ENCODE assay signal across 8 mouse cellular contexts in the genomic region with DNA sequence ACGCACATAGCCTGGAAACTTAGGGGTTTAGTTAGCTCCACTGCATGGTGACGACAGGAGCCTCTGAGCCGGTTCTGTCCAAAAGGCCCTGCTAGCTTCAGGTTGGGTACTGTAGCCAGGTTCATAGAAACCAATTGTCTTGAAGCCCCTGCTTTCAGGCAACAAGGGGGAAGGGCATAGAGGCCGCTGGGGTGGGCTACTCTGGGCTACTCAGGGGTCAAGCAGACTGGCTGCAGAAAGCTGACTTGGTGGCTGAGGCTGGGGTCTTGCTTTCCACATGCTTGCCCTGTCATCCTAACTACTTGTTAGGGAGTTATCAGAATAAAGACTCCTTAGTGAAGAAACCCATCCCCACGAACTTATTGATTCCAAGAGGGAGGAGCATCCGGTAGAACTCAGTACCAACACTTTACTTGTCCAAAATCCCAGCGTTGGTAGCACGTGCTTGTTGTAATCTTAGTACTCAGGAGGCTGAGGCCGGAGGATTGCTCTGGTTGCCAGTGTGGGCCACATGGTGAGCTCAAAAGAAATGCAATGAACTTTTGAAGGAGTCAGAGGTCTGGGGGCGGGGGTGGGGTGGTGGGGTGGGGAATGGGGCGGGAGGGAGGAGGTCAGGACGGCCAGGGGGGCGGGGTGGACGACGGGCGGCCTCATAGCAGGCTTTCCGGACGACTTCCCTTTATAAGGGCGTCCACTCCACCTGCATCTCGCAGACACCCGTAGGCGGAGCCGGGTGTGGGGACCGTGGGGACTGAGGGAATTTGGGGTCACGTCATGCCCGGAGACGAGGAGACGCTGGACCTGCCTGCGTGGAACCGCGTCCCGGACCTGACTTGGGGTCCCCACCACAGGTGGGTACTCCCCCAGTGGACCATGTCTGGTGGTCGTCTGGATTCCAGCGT. TPM values are rescaled to one million over a fixed set of nuclear protein-coding genes. Genes with fewer than 3 reads are reported as not detected.
A peak's percentile ranks its signal among the peaks of the same experiment; 100 is the strongest.
DNase-seq lines count a peak whose midpoint lies in the region; ATAC-seq and TF ChIP-seq lines count a peak whose summit lies in the region.

A gene (plus strand): TSS at position 678 of the 902 bp plus-strand sequence.

- TF ChIP-seq POLR2A in bone marrow macrophage, adult 2 months (IDR thresholded peaks at IDR 0.05; ENCODE audit: borderline replicate concordance, low read depth, low read length) = no peak

- TF ChIP-seq CTCF in bone marrow macrophage, adult 2 months (IDR thresholded peaks at IDR 0.05; ENCODE audit: low read depth, low read length) = no peak

- peak; percentile 10 for DNase-seq in embryo, embryonic 10 days (ENCODE audit: low spot score)
- no peak for DNase-seq in embryo, embryonic 10.5 days (ENCODE audit: low spot score)
- peak; percentile 15 for DNase-seq in heart, postnatal 4 days
- DNase-seq in liver = peak; percentile 46
- no peak for DNase-seq in ovary, postnatal 36 days (ENCODE audit: low spot score)

- ATAC-seq in monocyte, adult 5-6 weeks (replicated peaks; ENCODE audit: insufficient number of reproducible peaks, low FRiP score, low TSS enrichment, poor library complexity, severe bottlenecking) = peak; percentile 27; the same call in 1 of the 2 replicates
- no peak for ATAC-seq in frontal cortex, adult (ENCODE audit: low TSS enrichment)

- H3K4me1 ChIP-seq in bone marrow macrophage, adult 2 months (ENCODE audit: control insufficient read depth, insufficient read depth, low read length) = peaks cover 45% of the 10 kb centered on the region

- H3K27ac ChIP-seq in bone marrow macrophage, adult 2 months (ENCODE audit: insufficient read depth, low read depth, low read length) = peak within 1 kb of the TSS; percentile 88

- H3K4me3 ChIP-seq in bone marrow macrophage, adult 2 months (ENCODE audit: insufficient read depth, low read length) = peak within 1 kb of the TSS; percentile 94

RNA-seq across cellular contexts. Expression of the gene that starts here (rescaled TPM):
- 33.5 and 35.3 TPM in 2 replicates for polyA plus RNA-seq in bone marrow macrophage, adult 2 months (2012; ENCODE audit: insufficient read depth, insufficient read length, missing spikeins)
- under 1 TPM; 0.36 to 0.74 TPM for total RNA-seq in heart, postnatal 4 days (2021)
- total RNA-seq in monocyte, adult 5-6 weeks (2017) = 13.6 to 28.6 TPM (median 14.5 TPM) in 3 replicates

Comparison
In these comparisons a context has a peak if more than half of its experiments do, and no peak if none do; other contexts are left out.
1. DNase-seq: peak in embryo, embryonic 10 days (single experiment) and liver (single experiment); none in embryo, embryonic 10.5 days (single experiment) and ovary, postnatal 36 days (single experiment).
2. Peak in DNase-seq in heart, postnatal 4 days; RNA of the gene not detected or under 1 TPM.